Mouse (Mus musculus) lung, adult 2 months (tissue): ENCODE measurements around the gene Cdk8.

ENCODE experiments used
- CTCF ChIP-seq: fragments of 200-500 bp; IDR thresholded peaks from 2 replicates; pipeline ENCODE4 v1.5.1; 2011; ENCODE audit warnings: mild to moderate bottlenecking, low read length, control low read depth; ENCODE audit not compliant: insufficient read depth
- POLR2A ChIP-seq: fragments of 200-500 bp; IDR thresholded peaks from 2 replicates; pipeline ENCODE4 v1.6.1; 2011; ENCODE audit warnings: low read depth, mild to moderate bottlenecking, control low read depth, low read length, borderline replicate concordance; ENCODE audit errors: extremely low read depth

DNA sequence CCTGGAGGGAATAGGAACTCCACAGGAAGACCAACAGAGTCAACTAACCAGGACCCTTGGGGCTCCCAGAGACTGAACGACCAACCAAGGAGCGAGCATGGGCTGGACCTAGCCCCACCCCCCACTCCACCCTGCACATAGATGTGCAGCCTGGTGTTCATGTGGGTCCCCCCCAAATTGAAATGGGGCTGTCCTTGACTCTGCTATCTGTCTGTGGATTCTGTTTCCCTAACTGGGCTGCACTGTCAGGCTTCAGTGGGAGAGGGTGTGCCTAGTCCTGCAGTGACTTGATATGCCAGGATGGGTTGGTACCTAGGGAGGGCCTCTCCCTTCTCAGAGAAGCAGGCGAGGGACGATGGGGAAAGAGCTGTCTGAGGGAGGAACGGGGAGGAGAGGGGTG is 85.3 kb downstream of the Cdk8 start:
- TF ChIP-seq POLR2A: no peak
- no peak for TF ChIP-seq CTCF
